Mouse (Mus musculus): Measurements from ENCODE around the gene Ppp2ca.

GRCm38 (mm10) chr11:52076742-52077352 lies 21.6 kb upstream of the Ppp2ca start:
- TF ChIP-seq CTCF (IDR thresholded peaks at IDR 0.05; ENCODE audit: insufficient read depth, low read depth, low read length) (no peak), POLR2A (IDR thresholded peaks at IDR 0.05; ENCODE audit: insufficient read depth, low read depth, low read length) (no peak)

All from olfactory bulb, adult 2 months (tissue).